Mouse (Mus musculus): ENCODE results near the gene Cacna2d3.

The Cacna2d3 gene

DNA sequence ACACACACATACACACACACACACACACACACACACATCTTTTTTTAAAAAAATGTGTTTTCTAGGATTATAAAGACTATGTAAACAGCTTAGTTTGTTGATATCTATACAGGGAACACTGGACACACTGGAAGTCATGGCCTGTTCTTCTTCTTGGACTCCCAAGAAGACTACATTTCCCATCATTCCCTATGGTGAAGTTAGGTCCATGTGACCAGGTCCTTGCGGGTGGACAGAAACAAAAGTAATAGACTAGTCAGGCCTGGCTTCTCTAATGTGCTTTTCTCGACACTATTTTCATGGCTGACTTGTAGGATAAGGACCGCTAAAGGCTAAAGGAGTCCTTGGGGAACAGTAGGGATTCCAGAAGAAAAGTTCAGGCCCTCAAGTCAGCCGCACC, 78.4 kb downstream of the Cacna2d3 start:
- no peak for DNase-seq (ENCODE audit: low spot score)

DNA sequence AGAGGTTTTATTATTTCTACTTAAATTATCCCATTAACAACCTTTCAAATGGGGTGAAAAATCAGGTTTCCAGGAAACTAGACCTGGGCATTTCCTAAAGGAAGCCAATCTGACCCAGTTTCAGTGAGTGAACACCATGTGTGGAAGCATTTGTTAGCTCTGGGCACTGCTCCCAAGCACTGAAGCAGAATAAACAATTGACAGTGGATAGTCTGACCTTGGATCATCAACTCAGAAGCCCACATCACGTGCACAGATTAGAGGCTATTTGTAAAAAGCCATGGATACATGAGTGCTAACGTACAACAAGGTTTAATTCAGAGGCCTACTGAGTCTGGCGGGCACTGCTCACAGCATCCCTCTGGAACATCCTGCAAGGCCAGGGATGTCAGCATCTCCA, 82.4 kb downstream of the Cacna2d3 start:
- DNase-seq (ENCODE audit: low spot score) = no peak

DNA sequence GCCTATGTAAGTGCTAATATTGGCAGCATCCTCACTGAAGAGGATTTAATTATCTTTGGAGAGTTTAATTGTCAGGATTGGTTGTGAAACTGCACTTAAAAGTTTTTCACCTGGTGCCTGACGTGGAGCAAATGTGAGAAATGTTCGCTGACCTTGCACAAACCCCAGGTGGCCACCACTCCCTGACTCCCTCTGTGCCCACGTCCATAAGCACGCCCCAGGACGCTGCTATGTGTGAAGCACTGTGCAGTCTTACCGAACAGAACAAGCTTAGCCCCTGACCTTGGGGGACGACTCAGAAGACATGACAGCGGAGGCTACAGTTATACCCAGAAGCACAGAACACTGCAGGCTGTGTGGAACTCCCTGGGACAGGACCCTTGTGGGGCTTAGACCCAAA, 93.5 kb downstream of the Cacna2d3 start:
- DNase-seq (ENCODE audit: low spot score) = no peak

DNA sequence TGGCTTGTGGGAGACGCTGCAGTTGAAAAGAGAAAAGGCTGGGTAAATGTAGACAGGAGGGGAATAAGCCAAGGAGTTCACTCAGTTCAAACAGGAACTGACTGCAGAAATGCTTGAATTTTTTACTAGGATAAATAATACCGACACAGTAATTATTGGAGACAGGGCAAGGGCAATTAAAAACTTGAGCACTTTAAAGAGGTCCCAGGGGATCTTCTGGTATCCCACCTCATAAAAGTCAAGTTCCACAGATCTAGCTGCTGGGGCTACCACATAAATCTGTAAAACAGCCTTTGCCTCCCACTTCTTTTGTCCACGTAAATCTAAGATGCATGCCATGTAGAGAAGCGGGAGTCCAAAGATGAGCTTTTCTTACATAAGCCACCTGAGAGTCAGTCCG, 109.2 kb downstream of the Cacna2d3 start:
- DNase-seq (ENCODE audit: low spot score) = no peak

DNA sequence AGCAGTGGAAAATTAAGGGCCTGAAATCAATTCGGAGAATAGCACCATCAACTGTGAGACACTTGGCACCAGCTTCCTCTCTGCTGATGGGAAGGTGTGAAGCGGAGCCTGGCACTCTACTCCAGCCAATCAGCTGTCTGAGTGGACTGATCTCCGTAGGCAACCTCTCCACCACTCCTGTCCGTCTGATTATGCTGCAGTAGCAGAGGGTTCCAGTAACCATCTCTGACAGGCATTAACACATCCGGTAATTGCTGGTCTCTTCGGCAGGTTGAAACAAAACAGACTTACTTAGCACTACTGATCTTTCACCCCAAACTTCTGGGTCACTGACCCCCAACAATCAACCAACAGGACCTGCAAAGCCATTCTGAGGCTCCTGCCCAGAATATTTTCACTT, 112.9 kb downstream of the Cacna2d3 start:
- no peak for DNase-seq (ENCODE audit: low spot score)

DNA sequence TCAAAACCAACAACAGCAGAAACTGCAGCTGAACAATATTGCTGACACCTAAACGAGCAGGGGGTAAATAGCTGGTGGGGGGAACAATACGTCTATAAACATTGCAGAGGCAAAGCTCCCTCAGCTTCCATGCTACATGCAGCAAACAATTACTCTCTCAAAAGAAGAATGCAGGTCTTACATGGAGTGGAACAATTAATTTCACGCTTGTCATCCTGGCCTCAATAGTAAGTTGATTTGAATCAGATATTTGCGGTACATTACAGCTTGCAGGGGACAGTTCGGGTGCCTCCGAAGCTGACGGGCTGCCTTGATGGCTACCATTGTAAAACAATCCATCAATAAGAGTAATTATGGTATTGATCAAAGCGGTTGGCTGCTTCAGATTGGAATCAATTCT, 122.2 kb downstream of the Cacna2d3 start:
- DNase-seq (ENCODE audit: low spot score) = no peak

DNA sequence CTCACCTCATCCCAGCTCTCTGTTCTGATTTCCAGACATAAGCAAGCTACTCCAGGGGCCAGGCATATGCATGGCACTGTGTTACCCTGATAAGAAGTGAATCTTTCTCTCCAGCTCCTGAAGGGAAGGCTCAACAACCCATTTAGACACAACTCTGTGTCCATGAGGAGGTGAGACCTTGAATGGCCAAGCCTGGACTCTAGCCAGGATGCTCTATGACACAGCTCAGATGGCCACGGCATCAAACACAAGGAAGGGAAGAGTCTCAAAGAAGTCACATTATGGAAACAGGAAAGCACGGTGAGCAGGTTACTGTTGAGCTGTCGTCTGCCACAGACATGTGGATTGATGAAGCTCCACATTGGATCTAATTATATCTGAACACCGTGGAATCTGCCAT, 128.8 kb downstream of the Cacna2d3 start:
- DNase-seq (ENCODE audit: low spot score) = no peak

DNA sequence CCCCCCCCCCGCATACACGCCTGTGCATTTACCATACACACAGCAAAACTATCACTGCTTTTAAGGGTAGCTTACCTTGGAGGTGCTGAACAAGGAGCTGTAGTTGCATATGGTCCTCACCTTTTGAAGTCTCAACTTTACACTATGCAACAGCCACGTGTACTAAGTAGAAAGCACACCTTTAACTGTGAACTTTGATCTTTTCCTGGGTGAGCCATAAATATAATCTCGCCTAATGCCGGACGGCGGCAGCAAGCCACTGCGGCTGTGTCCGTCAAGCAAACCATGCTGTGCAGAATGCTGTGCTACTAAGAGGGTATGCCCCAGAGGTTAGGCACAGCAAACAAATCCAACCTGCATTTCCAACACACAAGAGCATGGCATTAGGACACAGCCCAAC, 132.0 kb downstream of the Cacna2d3 start:
- DNase-seq (ENCODE audit: low spot score) = no peak

DNA sequence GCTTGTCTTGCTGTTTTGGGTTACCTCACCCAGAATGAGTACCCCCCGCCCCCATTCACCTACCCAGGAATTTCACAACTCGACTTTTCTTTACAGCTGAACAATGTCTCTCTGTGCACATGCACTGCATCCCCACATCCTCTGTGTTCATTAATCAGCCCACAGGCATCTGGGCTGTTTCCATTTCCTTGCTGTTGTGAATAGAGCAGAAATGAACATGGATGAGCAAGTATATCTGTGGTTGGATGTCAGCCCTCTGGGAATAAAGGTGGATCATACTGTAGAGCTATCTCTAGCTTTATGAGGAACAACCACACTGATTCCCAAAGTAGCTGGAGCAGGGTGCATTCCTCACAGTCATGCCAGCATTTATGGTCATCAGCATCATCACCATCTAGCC, 139.7 kb downstream of the Cacna2d3 start:
- no peak for DNase-seq (ENCODE audit: low spot score)

DNA sequence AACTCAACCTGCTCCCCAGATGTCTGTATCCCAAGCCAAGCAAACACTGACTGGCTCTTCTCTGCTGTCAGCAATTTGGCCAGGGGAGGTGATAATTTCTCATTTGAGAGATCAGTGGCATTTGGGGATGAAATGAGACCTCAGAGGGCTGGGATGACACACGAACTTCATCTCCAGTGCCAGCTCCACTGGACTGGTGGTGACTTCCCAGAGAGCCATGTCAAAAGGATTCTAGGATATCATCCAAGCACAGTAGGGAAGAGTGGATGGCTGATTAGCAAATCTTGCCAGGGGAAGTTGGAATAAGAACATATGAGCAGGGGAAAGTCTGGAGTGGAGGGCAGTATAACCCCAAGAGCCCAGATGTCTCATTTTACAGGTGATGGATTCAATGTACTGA, 143.9 kb downstream of the Cacna2d3 start:
- no peak for DNase-seq (ENCODE audit: low spot score)

DNA sequence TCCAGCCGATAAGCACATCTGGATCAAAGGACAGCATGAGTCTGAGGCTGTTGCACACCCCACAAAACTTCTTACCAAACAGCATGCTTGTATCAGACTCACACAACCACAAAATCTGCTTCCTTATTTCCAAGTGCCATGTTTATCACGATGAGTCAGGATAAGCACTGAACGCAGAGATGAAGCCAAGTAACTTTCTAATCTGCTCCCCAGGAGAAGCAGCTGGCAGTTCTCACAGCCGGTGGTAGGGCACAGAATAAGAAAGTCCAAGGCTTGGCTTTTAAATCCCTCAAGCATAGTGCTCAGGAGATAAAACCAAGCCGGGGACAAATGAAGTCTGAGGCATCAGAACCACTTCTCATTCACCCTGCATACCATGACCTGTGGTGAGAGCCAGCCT, 146.1 kb downstream of the Cacna2d3 start:
- DNase-seq (ENCODE audit: low spot score) = no peak

DNA sequence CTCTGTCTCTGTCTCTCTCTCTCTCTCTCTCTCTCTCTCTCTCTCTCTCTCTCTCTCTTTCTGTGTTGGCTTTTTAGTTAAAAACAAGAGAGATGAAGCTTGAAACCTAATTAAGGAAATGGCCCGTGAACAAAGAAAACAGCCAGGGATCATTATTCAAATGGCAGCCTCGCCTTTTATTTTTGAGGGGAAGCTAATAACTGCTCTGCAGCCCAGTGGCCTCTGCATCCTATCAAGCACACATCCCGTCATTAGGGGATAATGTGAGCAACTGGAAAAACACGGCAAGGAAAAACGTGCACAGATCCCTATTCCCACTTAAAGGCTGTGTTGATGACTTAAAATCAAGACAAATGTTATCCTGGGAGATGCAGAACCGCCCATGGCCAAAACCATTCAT, 159.0 kb downstream of the Cacna2d3 start:
- no peak for DNase-seq (ENCODE audit: low spot score)

DNA sequence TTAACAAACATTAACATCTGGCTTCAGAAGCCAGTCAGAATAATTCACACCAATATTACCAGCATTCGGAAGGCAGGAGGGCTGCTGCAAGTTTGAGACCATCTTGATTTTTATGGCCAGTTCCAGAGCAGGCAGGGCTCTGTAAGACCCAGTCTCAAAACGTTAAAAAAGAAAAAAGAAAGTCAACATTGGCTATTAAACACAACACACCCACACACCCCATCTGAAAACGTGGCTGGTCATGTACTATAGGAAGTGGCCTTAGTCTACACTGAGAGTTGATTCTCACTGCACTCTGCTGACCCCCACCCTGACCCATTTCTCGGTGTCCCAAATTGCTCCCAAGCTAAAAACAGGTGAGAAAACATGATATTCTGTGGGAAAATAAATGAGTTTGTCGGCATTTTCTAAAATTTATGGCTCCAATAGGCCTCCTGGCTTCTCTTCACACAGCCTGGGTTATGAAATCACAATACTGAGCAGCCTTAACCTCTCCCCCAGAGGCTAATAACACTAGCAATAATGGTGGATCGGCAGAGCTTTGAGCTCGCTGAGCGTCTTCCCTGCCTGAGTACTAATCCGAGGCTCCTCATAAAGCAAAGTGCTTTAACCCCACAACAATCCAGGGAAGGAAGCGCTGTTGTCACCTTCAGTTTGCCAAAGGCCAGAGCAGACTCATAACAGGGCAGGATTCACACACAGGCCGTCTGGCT, 160.4 kb downstream of the Cacna2d3 start:
- no peak for DNase-seq (ENCODE audit: low spot score)

DNA sequence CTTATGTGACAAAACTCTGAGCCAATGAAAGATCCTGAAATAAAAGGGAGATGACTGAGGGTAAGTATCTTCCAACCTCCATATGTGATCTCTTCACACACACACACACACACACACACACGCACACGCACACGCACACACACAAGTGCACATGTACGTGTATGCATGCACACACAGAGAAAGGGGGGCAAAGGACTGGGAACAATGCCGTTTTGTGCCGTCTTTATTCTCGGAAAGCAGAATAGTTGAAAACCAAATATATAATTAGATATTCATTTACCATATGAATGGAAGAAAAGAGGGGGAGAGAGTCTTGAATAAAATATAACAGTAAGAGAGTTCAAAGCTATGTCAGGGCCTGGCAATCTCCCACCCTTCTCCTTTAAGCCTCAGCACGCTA, 163.2 kb downstream of the Cacna2d3 start:
- DNase-seq (ENCODE audit: low spot score) = no peak

DNA sequence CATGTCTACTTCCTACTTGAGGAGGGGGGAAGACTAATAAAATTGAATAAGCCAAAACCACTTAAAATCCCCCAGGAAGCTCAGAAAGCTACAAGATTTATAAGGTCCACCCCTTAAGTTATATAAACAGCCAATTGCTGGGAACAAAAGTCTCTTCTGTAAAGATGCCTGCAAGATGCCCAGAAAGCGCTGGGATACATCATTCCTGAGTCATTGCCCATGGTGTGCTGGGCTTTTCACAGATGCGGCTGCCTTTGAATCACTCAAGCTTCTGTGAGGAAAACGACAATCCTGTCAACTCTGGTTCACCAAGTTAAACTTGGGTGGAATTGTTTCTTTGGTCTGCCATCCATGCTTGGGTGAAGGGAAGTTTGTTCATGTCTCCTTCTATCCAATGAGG, 165.5 kb downstream of the Cacna2d3 start:
- DNase-seq (ENCODE audit: low spot score) = no peak

DNA sequence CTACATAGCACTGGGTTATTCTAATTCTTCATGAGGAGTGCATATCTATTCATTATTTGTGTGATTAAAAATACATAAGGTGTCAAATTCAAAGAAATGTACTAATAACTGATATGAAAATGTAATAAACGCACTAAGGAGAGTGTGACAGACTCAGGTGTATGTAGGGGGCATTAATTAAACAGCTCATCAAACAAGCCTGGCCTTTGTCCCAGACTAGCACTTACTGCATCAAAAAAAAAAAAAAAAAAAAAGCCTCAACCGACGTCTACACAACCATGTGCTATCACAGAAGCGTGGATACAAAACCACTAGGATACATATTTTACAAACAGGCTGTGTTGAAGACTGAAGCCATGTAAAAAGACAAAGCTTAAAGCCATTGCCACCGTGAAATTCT, 169.2 kb downstream of the Cacna2d3 start:
- no peak for DNase-seq (ENCODE audit: low spot score)

DNA sequence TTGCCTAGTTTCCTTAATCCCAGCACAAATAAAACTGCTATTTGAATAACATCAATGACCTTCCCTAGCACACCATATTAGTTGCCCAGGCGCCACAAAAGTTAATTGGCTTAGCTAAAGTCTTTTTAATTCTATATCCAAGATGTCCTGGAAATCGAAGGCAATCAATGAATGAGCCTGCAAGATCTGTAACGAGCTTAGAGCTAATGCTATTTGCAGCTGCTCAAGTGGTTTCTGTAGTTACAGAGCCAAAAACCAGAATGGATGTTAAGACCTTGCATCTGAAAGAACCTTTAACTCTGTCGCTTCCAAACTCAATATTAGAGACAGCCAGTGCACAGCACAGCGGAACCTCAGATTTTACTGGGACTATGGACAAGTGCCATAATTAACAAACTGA, 173.0 kb downstream of the Cacna2d3 start:
- DNase-seq (ENCODE audit: low spot score) = no peak

DNA sequence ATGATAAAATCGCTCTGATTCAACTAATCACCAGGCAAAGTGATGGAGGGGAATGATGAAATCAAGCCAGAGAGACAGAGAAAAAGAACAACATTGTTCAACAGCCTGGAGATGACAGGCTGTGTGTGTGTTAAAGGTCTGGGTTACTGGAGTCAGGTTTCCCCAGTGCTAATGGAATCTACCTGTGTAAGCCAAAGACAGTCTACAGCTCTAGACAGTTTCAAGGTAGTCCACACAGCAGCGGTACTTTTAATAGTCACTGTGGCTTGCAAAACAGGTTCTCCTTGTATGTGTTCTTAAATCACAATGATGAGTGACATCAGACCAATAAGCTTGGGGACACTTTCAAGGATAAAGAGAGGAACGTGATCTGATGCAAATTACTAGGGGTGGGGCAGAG, 191.1 kb downstream of the Cacna2d3 start:
- DNase-seq (ENCODE audit: low spot score) = no peak

DNA sequence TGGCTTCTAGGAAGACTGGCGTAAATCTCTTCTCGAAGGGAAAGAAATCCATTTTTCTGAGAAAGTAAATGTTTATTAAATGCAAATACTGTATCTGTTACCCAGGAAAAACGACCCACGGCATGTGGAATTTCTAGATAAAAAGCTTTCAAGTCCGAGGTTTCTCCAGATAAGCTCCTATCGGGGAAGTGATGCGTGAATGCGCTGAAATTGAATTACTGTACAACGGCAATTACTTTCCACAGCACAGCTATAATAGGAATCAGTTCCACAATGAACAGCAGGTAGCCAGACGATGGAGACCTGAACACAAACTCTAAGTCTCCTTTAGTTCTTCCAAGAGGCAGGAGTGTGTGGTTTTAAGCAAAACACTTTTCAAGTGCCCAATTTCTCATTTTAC, 193.0 kb downstream of the Cacna2d3 start:
- no peak for DNase-seq (ENCODE audit: low spot score)

DNA sequence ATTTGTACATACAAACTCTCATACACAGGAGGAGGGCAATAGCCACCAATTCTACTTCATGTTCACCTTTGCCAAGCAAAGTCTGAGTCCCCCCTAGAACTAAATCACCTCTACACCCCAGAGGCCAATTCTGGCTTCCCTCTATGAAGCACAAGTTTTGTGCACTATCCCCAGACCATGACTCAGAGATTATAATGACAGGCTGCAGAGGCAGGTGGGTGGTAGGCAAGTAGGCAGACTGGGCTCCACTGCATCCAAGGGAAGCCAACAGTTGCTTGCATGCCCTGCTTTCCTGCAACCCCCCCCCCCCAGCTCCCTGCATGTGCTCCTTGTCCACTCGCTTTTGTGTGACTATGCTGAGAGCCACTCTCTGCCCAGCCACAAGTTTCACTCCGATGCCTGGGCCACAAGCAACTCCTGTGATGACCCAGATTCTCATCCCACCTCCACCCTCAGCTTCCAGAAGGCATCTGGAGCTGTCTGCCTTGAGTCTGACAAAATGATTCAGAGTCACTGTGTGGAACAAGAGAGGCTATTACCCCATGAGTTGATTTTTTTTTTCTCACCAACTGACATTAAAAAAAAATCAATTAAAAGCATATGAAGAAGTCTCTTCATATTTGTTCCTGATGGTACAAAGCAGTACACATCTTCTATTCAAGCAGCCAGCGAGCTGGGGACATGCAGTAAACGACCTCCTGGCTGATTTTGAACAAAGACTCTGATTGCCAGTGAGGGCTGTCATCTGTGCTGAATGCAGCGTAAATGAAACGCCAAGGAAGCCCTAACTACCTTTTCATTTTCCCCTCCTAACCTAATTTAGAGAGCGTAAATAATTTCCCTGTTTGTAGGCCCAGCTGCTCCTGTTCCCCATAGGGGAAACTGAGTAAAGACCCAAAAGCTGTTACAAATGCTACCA, 201.7 kb downstream of the Cacna2d3 start:
- no peak for DNase-seq (ENCODE audit: low spot score)

DNA sequence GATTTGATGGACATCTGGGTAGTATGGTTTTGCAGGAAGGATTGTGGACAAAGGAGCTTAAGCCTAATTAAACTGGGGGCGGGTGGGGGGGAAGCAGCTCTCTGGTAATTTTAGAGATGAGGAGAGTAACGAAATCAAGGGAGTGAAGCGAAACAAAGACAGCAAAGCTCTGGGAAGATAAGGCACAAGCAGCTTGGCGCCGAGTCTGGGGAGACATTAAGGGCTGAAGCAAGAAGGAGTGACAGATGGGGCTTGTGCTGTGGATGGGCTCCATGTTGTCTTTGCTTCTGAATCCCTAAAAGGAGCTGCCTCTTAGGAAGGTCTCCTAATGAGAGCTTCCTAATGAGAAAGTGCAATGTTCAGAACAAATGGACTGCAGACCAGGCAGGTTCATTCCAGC, 219.0 kb downstream of the Cacna2d3 start:
- no peak for DNase-seq (ENCODE audit: low spot score)

DNA sequence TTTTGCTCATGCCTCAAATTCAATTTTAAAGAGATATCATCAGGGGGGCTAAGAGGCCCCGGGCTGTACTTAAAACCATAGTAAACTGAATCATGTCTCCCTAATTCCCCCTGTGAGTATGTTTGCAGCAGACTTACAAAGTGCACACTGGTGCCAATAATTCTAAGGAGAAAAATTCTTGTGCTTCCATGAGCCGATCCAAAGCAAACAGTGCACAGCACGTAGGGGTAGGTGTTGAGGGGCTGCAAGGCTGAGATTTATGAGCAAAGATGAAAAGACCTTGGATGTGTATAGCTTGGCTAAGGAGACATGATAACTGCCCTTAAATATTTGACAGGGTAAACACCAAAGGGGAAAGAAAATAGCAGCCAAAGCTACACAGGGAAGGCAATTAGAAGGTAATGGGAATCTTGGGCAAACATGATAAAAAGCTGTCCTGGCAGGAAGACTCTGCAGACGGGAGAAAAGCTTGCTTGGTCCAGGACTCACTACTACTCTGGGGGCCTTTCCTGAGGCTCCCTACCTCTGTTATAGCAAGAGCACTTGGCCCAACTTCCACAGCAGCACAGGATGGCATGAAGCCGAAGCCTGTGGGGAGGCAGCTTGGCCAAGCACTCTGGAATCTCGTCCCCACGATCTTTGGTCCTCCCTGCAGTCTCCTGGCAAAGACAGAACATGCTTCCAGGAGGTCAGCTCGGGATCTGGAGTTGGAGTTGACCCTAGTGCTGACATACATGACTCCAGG, 222.9 kb downstream of the Cacna2d3 start:
- no peak for DNase-seq (ENCODE audit: low spot score)

DNA sequence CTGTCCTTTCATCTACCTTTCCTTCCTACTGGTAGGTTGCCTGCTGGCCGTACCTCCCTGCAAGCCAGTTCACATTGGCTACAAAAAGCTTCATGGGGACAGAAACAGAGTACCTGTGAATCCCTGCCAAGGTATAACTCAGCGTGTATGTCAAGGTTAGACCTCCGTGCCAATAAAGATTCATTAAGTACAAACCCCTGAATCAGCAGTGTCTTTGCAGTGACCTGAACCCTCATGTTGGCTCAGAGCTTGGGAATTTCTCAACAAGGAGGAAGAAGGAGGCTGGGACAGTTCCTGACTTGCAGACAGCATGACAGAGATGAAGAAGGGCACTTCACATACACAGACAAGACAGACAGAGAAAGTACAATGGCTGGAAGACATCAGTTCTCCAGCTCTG, 225.1 kb downstream of the Cacna2d3 start:
- no peak for DNase-seq (ENCODE audit: low spot score)
